Mouse (Mus musculus) stomach, postnatal 0 days (tissue): ENCODE measurements around the gene Pnisr. TPM values are rescaled to one million over a fixed set of nuclear protein-coding genes. Genes with fewer than 3 reads are reported as not detected.
A peak's percentile ranks its signal among the peaks of the same experiment; 100 is the strongest.

ENCODE experiments used
- ATAC-seq: fragments of 200-750 bp; cut with Nextera tagmentation; 2 replicates; pipeline ENCODE4 v1.8.0; 2017; ENCODE audit not compliant: low FRiP score, low TSS enrichment
- DNase-seq: peaks from one replicate; pipeline ENCODE4 v3.0.0-alpha.2; 2016; ENCODE audit warnings: low spot score
- H3K27ac ChIP-seq: fragments of 300-500 bp; sonication (generic); replicated peaks from 2 replicates; pipeline ENCODE4 v1.5.1; 2014; ENCODE audit warnings: mild to moderate bottlenecking, control low read depth
- H3K27me3 ChIP-seq: fragments of 300-500 bp; sonication (generic); 2 replicates; pipeline ENCODE4 v1.6.1; 2014; ENCODE audit warnings: low read length; ENCODE audit not compliant: control insufficient read depth, insufficient read depth
- H3K36me3 ChIP-seq: fragments of 300-500 bp; sonication (generic); 2 replicates; pipeline ENCODE4 v1.6.1; 2014; ENCODE audit warnings: low read length, mixed read lengths; ENCODE audit not compliant: control insufficient read depth, insufficient read depth
- H3K4me1 ChIP-seq: fragments of 300-500 bp; sonication (generic); replicated peaks from 2 replicates; pipeline ENCODE4 v1.6.1; 2014; ENCODE audit warnings: antibody characterized with exemption; ENCODE audit not compliant: control insufficient read depth, insufficient read depth
- H3K4me2 ChIP-seq: fragments of 300-500 bp; sonication (generic); replicated peaks from 2 replicates; pipeline ENCODE4 v1.6.1; 2014; ENCODE audit warnings: low read depth, mild to moderate bottlenecking, control low read depth, moderate library complexity
- H3K4me3 ChIP-seq: fragments of 300-500 bp; sonication (generic); 2 replicates; pipeline ENCODE4 v1.5.1; 2014; ENCODE audit warnings: low read depth, low read length, control low read depth
- H3K9ac ChIP-seq: fragments of 300-500 bp; sonication (generic); 2 replicates; pipeline ENCODE4 v1.6.1; 2014; ENCODE audit warnings: mild to moderate bottlenecking, low read length, control low read depth, mixed read lengths
- H3K9me3 ChIP-seq: fragments of 300-500 bp; sonication (generic); 2 replicates; pipeline ENCODE4 v1.6.1; 2016; ENCODE audit warnings: low read length; ENCODE audit not compliant: control insufficient read depth
- CTCF ChIP-seq: IDR thresholded peaks from 2 replicates; pipeline ENCODE4 v1.5.1; 2016; ENCODE audit warnings: antibody characterized with exemption, low read depth, mild to moderate bottlenecking, moderate library complexity
- EP300 ChIP-seq: optimal IDR thresholded peaks from 2 replicates; pipeline ENCODE3; 2016; ENCODE audit warnings: antibody characterized with exemption
- WGBS: fragments of 180-500 bp; shearing (Covaris S2); extraction: QIAGEN DNeasy Blood & Tissue Kit; methylation state at CpG from one replicate; pipeline ENCODE4 v1.1.7; 2014; 5-methylcytosine and 5-hydroxymethylcytosine counted together
- polyA plus RNA-seq: library from polyadenylated mRNA; unstranded; fragments of >200 nt; fragmentation: Nextera tagmentation; extraction: Ambion mirVana; gene quantifications from 2 replicates; pipeline ENCODE4 v1.2.1, GENCODE M21; 2015

Pnisr gene
- polyA plus RNA-seq, 1 experiment from 2014 or later: 41.4 TPM

DNA sequence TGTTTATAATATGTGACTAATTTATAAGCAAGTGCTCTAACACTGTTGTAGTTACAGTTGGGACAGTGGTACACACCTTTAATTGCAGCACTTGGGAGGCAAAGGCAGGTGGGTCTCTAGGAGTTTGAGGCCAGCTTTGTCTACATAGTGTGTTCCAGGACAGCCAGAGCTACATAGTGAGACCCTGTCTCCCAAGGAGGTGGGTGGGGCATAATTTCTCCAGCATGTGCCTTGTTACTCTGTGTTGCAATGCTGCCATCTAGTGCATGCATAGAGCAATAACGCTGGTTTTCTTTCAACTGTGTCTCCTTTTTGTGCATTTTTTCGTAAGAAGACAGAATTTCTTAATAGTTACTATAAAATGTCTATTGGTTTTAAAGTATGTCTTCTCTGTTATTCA lies 33.4 kb upstream of the Pnisr start:
- Histone ChIP-seq H3K9me3 (no peaks in the 10 kb centered on the region), H3K36me3 (peaks cover 10% of the 10 kb centered on the region), H3K4me1 (no peaks in the 10 kb centered on the region), H3K4me3 (no peak overlapping the region), H3K4me2 (no peak overlapping the region), H3K27ac (no peak overlapping the region), H3K27me3 (no peaks in the 10 kb centered on the region), H3K9ac (no peak overlapping the region)
- DNase-seq: peak; percentile 39
- 36% methylated on average over 2 of the region's 2 CpGs for WGBS
- peak; percentile 21; the same call in 1 of the 2 replicates for ATAC-seq
- TF ChIP-seq EP300 (no peak), CTCF (peak; percentile 93)

DNA sequence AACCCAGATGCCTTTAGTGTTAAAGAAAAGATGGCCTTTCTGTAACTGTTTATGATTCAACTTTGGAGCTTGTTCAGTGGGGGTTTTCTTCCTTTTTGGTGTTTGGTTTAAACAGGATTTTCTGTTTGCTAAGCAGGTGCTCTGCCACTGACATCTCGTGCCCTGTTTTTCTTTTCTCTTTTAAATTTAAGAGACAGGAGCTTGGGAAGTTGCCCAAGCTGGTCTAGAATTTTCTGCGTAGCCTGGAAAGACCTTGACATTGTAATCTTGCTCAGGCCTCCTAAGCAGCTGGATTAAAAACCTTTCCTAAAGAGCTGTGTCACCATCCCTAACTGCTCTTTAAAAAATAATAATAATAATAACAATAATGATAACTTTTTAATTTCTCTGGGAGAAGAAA lies 20.8 kb upstream of the Pnisr start:
- Histone ChIP-seq H3K4me1 (no peaks in the 10 kb centered on the region), H3K27me3 (no peaks in the 10 kb centered on the region), H3K9me3 (no peaks in the 10 kb centered on the region), H3K4me2 (no peak overlapping the region), H3K4me3 (no peak overlapping the region), H3K27ac (no peak overlapping the region), H3K36me3 (peaks cover 8% of the 10 kb centered on the region; the same call in 1 of the 2 replicates), H3K9ac (no peak overlapping the region)
- DNase-seq (no peak), ATAC-seq (no peak)
- TF ChIP-seq EP300 (no peak), CTCF (no peak)
- WGBS: 57% methylated on average over 2 of the region's 2 CpGs

DNA sequence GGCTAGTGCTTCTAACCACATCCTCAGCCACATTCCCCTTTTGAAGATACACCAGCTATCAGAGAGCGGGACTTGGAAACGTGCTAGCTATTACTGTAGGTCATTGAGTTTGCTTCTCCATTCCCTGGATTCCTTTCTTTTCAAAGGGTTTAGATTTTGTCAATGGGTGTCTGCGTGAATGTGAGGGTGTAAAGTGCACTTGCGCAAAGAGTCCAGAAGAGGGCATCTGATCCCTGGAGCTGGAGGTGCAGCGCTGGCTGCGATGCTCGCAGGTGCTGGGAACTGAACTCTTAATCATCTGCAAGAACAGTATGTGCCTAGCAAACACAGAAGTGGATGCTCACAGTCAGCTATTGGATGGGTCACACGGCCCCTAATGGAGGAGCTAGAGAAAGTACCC lies 14.5 kb upstream of the Pnisr start:
- H3K9me3 ChIP-seq: no peaks in the 10 kb centered on the region
- H3K36me3 ChIP-seq: peaks cover 4% of the 10 kb centered on the region; the same call in 1 of the 2 replicates
- no peaks in the 10 kb centered on the region for H3K27me3 ChIP-seq
- no peak overlapping the region for H3K27ac ChIP-seq
- no peaks in the 10 kb centered on the region for H3K4me1 ChIP-seq
- H3K4me2 ChIP-seq: no peak overlapping the region
- H3K4me3 ChIP-seq: no peak overlapping the region
- TF ChIP-seq CTCF: no peak
- no peak for TF ChIP-seq EP300
- DNase-seq (no peak), ATAC-seq (no peak)
- 96% methylated on average over 8 of the region's 8 CpGs for WGBS
- H3K9ac ChIP-seq: no peak overlapping the region

DNA sequence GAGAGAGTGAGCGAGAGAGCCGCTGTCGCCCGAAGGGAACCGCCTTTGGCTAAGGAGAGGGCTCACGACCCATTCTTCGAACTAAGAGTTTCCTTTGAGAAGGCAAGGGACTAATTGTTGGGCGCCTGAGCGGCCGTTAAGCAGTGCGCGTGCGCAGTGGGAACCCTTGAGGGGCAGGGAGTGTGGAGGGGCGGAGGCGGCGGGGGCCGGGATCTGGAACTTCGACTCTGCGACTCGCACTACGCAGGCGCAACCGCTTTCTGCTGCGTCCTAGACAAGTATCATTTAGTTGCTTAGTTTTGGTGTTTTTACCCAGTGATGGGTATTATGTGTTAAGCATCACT lies 876 bp downstream of the Pnisr start:
- Histone ChIP-seq H3K4me1 (no peaks in the 10 kb centered on the region), H3K36me3 (no peaks in the 10 kb centered on the region), H3K27ac (peak overlapping the region; percentile 99), H3K9ac (peak overlapping the region; percentile 93), H3K27me3 (no peaks in the 10 kb centered on the region), H3K9me3 (no peaks in the 10 kb centered on the region), H3K4me3 (peak overlapping the region; percentile 99), H3K4me2 (peak overlapping the region; percentile 54)
- peak; percentile 82 for ATAC-seq
- DNase-seq: peak; percentile 92
- 0% methylated on average over 24 of the region's 24 CpGs for WGBS
- TF ChIP-seq EP300: no peak
- no peak for TF ChIP-seq CTCF

DNA sequence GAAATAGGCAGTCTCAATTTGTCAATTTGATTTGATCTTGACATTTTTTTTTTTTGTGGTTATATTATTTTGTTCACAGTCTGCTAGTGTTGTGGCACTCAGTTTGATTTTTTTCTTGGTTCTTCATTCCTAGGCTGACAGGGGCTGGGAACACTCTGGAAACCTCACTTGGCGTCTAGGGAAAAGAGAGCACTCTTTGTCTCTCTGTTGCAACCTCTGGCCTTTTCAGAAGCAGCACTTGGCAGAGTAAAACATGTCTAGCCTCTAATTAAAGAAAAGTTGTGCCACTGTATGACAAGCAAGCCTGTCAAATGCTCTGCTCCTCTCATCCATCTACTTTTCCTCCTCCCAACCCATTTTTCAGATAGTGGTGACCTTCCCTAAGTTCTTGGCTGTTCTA lies 10.1 kb downstream of the Pnisr start:
- H3K4me3 ChIP-seq: no peak overlapping the region
- H3K27me3 ChIP-seq: no peaks in the 10 kb centered on the region
- 85% methylated on average over 1 of the region's 1 CpGs for WGBS
- H3K9ac ChIP-seq: no peak overlapping the region
- no peaks in the 10 kb centered on the region for H3K9me3 ChIP-seq
- no peak for ATAC-seq
- TF ChIP-seq EP300 (no peak), CTCF (no peak)
- no peak overlapping the region for H3K27ac ChIP-seq
- H3K4me2 ChIP-seq: no peak overlapping the region
- H3K4me1 ChIP-seq: no peaks in the 10 kb centered on the region
- peaks cover 19% of the 10 kb centered on the region for H3K36me3 ChIP-seq
- no peak for DNase-seq

DNA sequence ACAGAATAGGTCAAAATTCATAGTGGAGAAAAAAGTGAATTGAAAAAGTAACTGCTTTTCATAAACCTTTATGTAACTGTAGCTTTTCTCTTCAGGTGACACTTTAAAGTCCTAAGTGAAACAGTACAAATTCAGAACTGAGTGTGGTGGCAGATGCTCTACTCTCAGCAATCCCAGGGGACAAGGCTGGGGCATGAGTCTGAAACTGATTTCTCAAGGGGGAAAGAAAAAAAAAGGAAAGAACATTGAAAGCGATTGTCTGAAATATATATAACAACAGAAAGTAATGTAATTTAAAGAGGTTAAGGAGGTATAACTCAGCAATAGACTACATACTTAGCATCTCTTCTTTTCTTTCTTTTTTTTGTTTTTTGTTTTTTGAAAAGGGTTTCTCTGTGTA lies 17.8 kb downstream of the Pnisr start:
- DNase-seq (no peak), ATAC-seq (no peak)
- H3K4me2 ChIP-seq: no peak overlapping the region
- TF ChIP-seq EP300: no peak
- TF ChIP-seq CTCF: no peak
- H3K27me3 ChIP-seq: no peaks in the 10 kb centered on the region
- no peak overlapping the region for H3K27ac ChIP-seq
- peaks cover 26% of the 10 kb centered on the region for H3K36me3 ChIP-seq
- WGBS: 96% methylated on average over 1 of the region's 1 CpGs
- H3K9me3 ChIP-seq: no peaks in the 10 kb centered on the region
- no peak overlapping the region for H3K9ac ChIP-seq
- H3K4me1 ChIP-seq: no peaks in the 10 kb centered on the region
- H3K4me3 ChIP-seq: no peak overlapping the region
